Mouse (Mus musculus) R1 (cell line): ENCODE results near the gene Trappc1.
A peak's percentile ranks its signal among the peaks of the same experiment; 100 is the strongest.

Experiments
- DNase-seq: peaks from one replicate; pipeline ENCODE4 v3.0.0-alpha.2; 2018; ENCODE audit warnings: low read depth, low spot score

Gene Trappc1

DNA sequence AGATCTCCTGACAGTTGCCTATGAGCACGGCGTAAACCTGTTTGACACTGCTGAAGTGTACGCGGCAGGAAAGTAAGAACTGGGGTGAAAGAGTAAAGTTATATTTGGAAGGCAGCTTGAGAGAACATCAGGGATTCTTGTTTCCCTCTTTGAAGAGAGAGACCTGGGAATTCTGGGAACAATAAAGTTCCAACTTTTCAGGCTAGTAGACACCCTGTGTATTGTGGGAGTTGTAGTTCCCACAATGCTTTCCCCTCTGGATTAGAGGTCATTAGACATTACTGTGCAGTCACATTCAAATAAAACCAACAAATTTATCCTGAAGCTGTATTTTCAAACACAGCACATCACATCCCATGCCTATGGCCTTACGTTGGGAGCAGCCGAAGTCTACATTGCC lies 4.7 kb downstream of the Trappc1 start:
- DNase-seq = no peak

DNA sequence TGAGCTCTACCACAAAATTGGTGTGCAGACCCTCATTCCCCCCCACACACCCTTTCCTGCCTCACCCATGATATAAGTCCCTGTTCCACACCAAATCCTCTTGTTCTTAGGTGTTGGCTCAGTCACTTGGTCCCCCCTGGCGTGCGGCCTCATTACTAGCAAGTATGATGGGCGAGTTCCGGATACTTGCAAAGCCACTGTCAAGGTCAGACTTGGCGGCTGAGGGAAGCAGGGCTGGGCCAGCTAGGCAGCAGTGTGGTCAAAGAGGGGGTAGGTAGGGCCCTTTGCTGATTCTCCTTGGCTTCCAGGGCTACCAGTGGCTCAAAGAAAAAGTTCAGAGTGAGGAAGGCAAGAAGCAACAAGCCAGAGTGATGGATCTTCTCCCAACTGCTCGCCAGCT lies 7.4 kb downstream of the Trappc1 start:
- peak; percentile 66 for DNase-seq

GRCm38 (mm10) chr11:69331929-69332405 lies 8.2 kb downstream of the Trappc1 start:
- DNase-seq = peak; percentile 72

DNA sequence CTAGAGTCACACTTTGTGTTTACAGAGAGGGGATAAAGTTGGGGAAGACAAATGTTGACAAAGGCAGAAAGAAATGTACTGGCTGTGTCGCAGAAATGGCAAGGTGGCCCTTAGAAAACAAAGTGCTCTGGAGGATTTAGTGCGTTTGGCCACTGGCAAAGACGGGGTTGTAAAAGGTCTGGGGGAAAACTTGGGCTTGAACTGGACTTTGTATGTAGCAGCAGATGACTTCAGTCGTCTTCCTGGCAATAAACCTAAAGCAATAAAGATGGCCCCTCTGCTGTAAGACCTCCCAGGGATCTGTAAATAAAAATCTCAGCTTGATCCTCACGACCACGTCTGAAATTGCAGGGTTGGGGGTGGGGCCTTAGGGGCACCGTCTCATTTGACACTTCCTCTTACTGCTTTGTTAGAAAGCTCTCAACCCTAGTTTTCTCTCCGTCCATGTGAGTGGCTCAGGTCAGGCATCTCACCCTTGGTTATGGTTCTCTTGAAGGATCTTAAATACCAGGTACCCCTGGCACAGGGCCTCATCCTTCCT lies 9.0 kb downstream of the Trappc1 start:
- no peak for DNase-seq

GRCm38 (mm10) chr11:69333922-69334321 lies 10.1 kb downstream of the Trappc1 start:
- no peak for DNase-seq

GRCm38 (mm10) chr11:69334796-69335195 lies 11.0 kb downstream of the Trappc1 start:
- no peak for DNase-seq

DNA sequence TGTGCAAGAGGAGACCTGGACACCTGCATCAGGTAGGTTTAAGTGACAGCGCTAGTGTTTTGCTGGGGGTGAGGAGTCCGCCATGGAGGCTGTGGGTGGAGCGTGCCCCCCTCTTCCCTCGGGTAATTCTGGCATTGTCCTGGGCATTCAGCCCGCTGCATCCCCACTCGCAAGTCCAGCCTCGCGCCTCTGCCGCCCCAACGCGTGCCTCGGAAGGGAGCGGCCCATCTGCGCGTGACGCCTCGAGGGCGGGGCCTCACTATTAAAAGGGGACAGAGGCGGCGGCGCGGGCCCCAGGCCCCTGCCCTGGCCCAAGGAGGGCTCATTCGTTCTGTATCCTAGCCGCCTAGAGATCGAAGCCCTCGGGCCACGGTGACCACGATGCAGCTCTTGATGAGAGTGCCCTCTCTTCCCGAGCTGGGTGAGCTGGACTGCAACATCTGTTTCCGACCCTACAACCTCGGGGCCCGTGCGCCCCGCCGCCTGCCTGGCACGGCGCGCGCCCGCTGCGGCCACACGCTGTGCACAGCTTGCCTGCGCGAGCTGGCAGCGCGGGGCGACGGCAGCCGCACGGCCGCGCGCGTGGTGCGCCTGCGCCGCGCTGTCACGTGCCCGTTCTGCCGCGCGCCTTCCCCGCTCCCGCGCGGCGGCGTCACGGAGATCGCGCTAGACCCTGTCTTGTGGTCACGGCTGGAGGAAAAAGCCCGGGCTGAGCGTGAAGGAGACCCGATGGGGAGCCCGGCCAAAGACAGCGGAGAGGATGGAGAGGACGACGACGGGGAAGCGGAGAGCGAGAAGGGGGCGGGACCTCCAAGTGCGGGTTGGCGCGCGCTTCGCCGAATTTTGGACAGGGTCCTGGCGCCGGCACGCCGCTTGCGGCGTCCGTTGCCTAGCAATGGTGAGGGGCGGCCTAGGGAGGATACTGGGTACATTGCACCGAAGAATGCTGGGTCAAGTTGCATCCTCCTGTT lies 16.7 kb downstream of the Trappc1 start, which contains the start of gene Rnf227:
Rnf227 (plus strand) TSS at position 301 of the 971 bp plus-strand sequence.
- DNase-seq = peak; percentile 82

DNA sequence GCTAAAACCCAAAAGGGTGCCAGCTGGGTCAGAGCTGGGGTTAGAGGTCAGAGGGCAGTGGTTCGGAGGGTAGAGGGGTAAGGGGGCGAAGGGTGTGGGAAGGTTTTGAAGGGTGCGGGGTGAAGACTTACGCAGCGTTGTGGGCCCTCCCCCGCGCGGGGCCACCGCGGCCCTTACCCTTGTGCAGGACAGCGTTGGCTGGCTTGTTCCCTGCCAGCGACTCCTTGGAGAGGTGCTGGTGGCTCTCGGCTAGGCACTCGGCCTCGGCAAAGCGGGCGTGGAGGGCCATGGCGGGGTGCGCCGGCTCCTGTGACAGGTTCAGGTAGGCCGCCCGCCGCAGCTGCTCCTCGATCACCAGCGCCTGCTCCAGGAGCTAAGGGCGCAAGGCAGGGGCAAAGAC lies 22.7 kb downstream of the Trappc1 start:
- no peak for DNase-seq

- DNase-seq = no peak
Observed at GRCm38 (mm10) chr11:69356544-69356943, 32.8 kb downstream of the Trappc1 start.

GRCm38 (mm10) chr11:69357690-69358089 lies 33.9 kb downstream of the Trappc1 start:
- DNase-seq = no peak

- no peak for DNase-seq
Observed at GRCm38 (mm10) chr11:69362021-69362420, 38.2 kb downstream of the Trappc1 start.

DNA sequence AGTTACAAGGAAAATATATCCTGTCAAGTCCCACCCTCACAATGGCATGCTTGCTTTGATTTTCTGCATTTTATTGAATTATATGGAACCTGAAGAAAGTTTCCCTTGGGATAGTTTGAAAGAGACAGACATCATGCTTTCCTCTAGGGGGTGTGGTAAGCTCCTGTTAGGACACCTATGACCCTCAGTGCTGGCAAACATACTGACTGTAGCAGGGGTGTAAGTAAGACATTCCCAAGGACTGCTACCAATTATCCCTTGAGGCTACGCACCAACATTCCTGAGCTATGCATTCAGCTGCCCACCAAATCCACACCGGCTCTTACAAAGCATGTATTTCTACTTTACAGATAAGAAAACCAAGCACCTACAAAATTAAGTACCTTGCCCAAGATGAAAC lies 38.7 kb downstream of the Trappc1 start:
- DNase-seq = no peak

DNA sequence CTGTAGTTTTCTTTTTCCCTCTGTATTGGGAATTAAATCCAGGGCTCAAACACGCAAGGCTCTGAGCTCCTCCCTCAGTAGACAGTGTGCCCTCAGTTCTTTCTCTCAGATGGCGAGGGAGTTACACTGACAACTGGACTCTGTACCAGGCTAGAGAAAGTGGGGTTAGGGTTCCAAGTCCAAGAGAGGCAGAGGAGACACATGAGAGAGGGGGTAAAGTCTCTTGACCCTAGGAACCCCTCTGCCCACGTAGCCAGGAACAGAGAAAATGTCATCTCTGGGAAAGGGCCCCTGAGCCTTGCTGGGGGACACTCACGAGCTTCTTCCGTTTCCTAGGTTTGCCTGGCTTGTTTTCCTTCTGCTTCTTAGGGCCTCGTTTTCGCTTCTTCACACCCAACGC lies 40.6 kb downstream of the Trappc1 start:
- no peak for DNase-seq

GRCm38 (mm10) chr11:69364910-69365309 lies 41.1 kb downstream of the Trappc1 start:
- DNase-seq = peak; percentile 41

GRCm38 (mm10) chr11:69365722-69366121 lies 41.9 kb downstream of the Trappc1 start:
- no peak for DNase-seq

- peak; percentile 78 for DNase-seq
Observed at GRCm38 (mm10) chr11:69366157-69366854, 42.5 kb downstream of the Trappc1 start.

- no peak for DNase-seq
Observed at GRCm38 (mm10) chr11:69366855-69367615, 43.3 kb downstream of the Trappc1 start.

GRCm38 (mm10) chr11:69367616-69368355 lies 44.0 kb downstream of the Trappc1 start:
- no peak for DNase-seq

DNA sequence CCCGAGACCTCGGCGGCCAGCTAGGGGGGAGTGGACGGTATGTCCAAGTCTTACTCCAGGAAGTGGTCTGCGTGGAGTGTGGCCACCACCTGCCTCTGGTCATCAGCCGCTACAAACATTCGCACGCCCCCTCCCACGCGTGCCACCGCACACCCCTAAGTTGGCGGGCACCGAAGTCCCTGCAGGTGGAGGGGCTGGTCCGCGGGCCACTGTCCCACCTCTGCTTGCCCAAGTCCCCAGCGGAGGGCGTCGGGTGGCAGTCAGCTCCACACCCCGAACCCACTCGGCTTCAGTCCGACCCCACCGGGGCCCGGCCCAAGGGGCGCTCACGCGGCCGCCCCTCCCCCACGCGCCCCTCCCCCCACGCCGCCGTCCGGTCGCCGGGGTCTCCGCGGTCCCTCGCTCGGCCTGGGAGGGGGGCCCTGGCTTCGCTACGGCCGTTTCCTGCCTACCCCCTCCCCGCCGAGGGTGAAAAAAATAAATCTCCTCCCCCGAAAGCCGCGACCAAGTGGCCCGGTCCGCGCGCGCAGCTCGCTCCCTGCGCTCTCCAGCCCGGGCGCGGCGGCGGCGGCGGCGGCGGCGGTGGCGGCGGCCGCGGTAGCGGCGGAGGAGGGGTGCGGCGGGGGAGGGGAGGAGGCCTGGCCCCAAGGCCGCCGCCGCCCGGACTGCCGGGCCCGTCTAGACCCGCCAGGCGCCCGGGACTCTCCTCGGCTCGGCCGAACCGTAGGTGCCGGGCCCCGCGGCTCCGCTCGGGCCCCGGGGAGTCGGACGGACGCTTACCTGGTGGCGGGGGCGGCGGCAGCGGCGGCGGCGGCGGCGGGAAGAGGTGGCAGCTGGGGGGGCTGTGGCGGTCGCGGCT lies 44.8 kb downstream of the Trappc1 start:
- no peak for DNase-seq
